Mouse (Mus musculus) right cerebral cortex, adult 2 months (tissue): Measurements from ENCODE around the gene Usp18.

ENCODE experiments used
- DNase-seq, 2 experiments: peaks; one replicate each; pipeline ENCODE4 v3.0.0; 2021 to 2022; ENCODE audit warnings: low spot score in 2 of 2

The Usp18 gene

GRCm38 (mm10) chr6:121245127-121246036 lies at the start of gene Usp18:
Gene Usp18, plus strand, starts transcription at chr6:121245906.
- DNase-seq: peak; percentile 61 to 69

DNA sequence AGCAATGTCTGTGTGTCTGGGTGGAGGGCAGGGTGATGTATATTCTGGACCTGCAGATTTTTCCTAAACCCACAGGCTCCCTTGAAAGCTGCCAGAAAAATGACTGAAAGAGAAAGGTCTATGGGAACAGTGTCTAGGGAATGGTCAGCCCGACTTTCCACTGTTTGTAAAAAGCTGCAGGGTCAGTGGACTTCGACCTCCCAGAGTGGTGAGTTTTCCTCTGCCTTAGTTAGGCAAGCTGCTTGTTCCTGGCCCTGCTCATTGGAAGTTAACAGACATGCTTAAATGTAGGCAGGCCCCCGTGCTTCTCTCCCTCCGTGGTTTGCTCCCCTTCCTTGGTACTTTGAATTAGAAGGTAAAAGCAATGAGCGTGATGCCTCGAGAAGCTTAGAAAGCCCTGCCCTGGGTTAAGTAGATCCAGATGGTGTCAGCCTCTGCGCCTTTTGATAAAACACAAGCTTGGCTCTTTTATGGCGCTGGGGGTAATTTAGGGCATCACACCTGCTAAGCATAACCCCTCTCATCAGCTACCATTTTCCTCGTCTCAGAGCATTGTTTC lies 47.8 kb upstream of the Usp18 start:
- DNase-seq: no peak

DNA sequence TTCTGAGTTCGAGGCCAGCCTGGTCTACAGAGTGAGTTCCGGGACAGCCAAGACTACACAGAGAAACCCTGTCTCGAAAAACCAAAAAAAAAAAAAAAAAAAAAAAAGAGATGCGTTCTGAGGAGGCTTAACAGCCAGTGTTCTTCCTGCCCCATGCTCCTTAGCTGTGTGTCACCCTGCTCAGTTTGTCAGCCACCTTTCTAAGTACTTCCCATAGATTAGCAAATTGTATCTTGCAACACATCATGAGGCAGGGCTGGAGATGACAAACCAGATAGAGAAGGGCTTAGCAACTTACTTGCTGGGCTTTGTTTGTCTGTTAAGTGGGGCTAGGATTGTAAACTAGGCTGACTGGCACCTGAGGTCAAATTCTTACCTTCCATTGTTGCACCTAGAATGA lies 45.2 kb upstream of the Usp18 start:
- DNase-seq: no peak

- DNase-seq: no peak
Observed at GRCm38 (mm10) chr6:121202026-121202425, 43.7 kb upstream of the Usp18 start.

- DNase-seq: no peak
Observed at GRCm38 (mm10) chr6:121206481-121206880, 39.2 kb upstream of the Usp18 start.

- no peak for DNase-seq
Observed at GRCm38 (mm10) chr6:121209584-121209983, 36.1 kb upstream of the Usp18 start.

GRCm38 (mm10) chr6:121210149-121210925 lies 35.4 kb upstream of the Usp18 start, which contains the start of gene Tuba8:
Gene Tuba8, plus strand, starts transcription at chr6:121210696.
- DNase-seq: peak; percentile 61 to 70

DNA sequence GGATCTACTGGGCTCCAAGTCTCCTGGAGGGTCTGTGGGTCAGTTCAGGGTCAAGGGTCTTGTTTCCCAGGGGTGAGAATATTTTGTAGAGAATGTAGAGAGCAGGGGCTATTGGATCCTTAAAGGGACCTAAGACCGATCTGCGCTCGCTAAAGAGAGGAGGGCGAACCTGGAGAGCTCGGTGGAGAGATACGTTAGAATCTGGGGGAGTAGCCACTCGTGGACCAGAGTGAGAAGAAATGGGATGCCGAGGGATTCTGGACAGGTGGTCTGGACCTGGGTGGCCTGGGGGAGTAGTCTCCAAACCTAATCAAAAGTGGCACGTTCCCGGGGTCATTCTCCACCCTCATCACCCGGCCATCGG lies 34.8 kb upstream of the Usp18 start:
- no peak for DNase-seq

GRCm38 (mm10) chr6:121211743-121212142 lies 34.0 kb upstream of the Usp18 start:
- no peak for DNase-seq

- no peak for DNase-seq
Observed at GRCm38 (mm10) chr6:121212988-121213387, 32.7 kb upstream of the Usp18 start.

DNA sequence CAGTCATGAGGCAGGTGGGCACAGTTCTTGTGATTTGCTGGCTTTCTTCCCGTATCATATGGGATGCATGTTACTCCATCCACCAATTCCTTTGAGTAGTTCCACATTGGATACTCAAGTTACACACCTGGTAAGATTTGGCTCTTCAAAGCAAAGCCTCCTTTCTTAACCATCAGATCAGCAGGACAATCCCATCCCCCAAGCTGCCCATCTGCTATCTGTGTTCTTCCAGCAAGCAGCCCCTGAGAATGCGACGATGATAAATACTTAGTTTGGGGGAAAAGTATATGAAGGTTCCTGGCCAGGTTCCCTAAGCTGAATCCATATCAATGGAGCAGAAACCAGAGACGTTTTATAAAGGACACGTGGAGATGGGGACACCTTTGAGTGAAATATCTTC lies 31.5 kb upstream of the Usp18 start:
- no peak for DNase-seq

DNA sequence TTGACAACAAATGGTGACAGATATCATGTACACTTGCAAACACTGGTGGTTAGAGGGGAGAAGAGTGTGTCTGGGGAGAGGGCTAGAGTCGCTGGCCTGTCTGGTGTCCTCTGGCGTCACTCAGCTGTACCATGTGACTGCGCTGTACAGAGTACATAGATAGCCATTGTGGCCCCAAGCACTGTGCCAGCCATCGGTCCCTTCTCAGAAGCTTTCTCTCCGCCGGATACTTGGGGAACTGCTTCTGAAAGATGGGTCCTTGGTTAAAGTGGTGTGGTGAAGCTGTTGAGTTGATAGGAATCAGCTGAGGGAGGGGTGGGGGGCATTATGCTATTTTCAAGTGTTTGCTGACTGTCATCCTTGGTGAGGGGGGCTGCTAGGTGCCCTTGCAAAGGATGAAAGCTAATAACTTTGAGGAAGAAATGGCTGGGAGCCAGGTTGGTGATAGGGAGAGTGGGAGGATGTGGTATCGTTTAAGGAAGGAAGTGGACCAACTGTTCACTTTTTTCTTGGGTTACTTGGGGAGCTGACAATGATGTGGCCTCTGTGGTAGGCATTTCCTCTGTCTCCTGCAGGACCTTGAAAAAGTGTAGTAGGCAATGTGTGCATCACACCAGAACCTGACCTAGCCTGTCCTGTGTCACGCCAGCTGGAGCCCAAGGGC lies 30.9 kb upstream of the Usp18 start:
- no peak for DNase-seq

DNA sequence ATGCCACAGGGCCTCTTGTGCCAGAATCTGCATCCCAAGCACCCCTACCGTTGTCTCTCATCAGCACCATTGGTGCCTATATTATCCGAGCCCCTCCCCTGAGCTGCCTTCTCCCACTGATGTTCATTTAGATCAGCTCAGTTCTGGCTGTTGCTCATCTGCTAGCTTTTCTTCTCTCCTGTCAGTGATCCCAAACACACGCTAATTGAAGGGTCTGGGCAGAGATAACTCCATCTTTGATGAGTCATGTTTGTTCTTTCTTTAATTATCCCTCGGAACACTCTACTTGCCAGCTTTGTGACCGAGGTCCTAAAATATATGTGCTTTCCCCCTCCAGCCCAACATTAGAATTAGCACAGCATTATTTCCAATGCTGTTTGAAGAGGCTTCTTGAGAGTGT lies 30.4 kb upstream of the Usp18 start:
- DNase-seq: no peak

DNA sequence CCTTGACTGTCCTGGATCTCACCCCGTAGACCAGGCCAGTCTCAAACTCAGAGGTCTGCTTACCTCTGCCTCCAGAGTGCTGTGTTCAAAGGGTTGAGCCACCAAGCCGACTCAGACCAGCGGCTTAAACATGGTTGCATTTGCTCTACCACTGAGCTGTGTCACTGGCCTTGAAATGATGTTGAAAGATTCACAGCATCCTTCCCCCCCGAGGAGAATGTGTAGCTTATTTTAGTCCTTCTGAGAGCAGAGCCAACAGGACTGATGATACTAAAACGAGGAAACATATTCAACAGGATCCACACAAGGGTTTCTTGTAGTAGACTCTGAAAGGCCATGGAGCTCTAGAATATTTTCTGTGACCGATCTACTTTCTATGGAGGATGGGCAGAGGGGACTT lies 29.8 kb upstream of the Usp18 start:
- DNase-seq: no peak

- no peak for DNase-seq
Observed at GRCm38 (mm10) chr6:121216589-121217255, 29.0 kb upstream of the Usp18 start.

- no peak for DNase-seq
Observed at GRCm38 (mm10) chr6:121218002-121218401, 27.7 kb upstream of the Usp18 start.

- no peak for DNase-seq
Observed at GRCm38 (mm10) chr6:121219406-121219805, 26.3 kb upstream of the Usp18 start.

- no peak for DNase-seq
Observed at GRCm38 (mm10) chr6:121220181-121220580, 25.5 kb upstream of the Usp18 start.

GRCm38 (mm10) chr6:121221876-121222597 lies 23.7 kb upstream of the Usp18 start:
- no peak for DNase-seq

GRCm38 (mm10) chr6:121223001-121223400 lies 22.7 kb upstream of the Usp18 start:
- no peak for DNase-seq

GRCm38 (mm10) chr6:121224067-121224466 lies 21.6 kb upstream of the Usp18 start:
- no peak for DNase-seq
